Mouse (Mus musculus) intestine, embryonic 16.5 days (tissue): ENCODE data around the gene Ddi2. TPM values are rescaled to one million over a fixed set of nuclear protein-coding genes. Genes with fewer than 3 reads are reported as not detected.

ENCODE experiments used
- ATAC-seq: fragments of 200-750 bp; cut with Nextera tagmentation; 2 replicates; pipeline ENCODE4 v1.8.0; 2017; ENCODE audit warnings: moderate TSS enrichment, moderate library complexity
- H3K27ac ChIP-seq: fragments of 300-500 bp; sonication (generic); 2 replicates; pipeline ENCODE4 v1.5.1; 2014; ENCODE audit warnings: mild to moderate bottlenecking, low read length
- H3K27me3 ChIP-seq: fragments of 300-500 bp; sonication (generic); replicated peaks from 2 replicates; pipeline ENCODE4 v1.6.1; 2014; ENCODE audit warnings: low read length, control low read depth, mixed read lengths; ENCODE audit not compliant: control insufficient read depth, insufficient read depth
- H3K36me3 ChIP-seq: fragments of 300-500 bp; sonication (generic); 2 replicates; pipeline ENCODE4 v1.6.1; 2014; ENCODE audit warnings: low read length, control low read depth; ENCODE audit not compliant: control insufficient read depth, insufficient read depth
- H3K4me1 ChIP-seq: fragments of 300-500 bp; sonication (generic); 2 replicates; pipeline ENCODE4 v1.6.1; 2014; ENCODE audit warnings: low read length, control low read depth, mixed read lengths; ENCODE audit not compliant: control insufficient read depth, insufficient read depth
- H3K4me2 ChIP-seq: fragments of 300-500 bp; sonication (generic); 2 replicates; pipeline ENCODE4 v1.6.1; 2014; ENCODE audit warnings: low read depth, low read length, control low read depth
- H3K4me3 ChIP-seq: fragments of 300-500 bp; sonication (generic); 2 replicates; pipeline ENCODE4 v1.5.1; 2014; ENCODE audit warnings: mild to moderate bottlenecking, low read length
- H3K9ac ChIP-seq: fragments of 300-500 bp; sonication (generic); 2 replicates; pipeline ENCODE4 v1.6.1; 2014; ENCODE audit warnings: low read depth, low read length
- H3K9me3 ChIP-seq: fragments of 300-500 bp; sonication (generic); 2 replicates; pipeline ENCODE4 v1.6.1; 2016; ENCODE audit warnings: low read length, control low read depth; ENCODE audit not compliant: control insufficient read depth
- WGBS: fragments of 180-500 bp; shearing (Covaris S2); extraction: QIAGEN DNeasy Blood & Tissue Kit; methylation state at CpG from one replicate; pipeline ENCODE4 v1.1.7; 2014; 5-methylcytosine and 5-hydroxymethylcytosine counted together
- polyA plus RNA-seq: library from polyadenylated mRNA; unstranded; fragments of >200 nt; fragmentation: Nextera tagmentation; extraction: Ambion mirVana; gene quantifications from 2 replicates; pipeline ENCODE4 v1.2.1, GENCODE M21; 2015

The Ddi2 gene
- polyA plus RNA-seq, 1 experiment from 2014 or later, result 16.5 TPM

DNA sequence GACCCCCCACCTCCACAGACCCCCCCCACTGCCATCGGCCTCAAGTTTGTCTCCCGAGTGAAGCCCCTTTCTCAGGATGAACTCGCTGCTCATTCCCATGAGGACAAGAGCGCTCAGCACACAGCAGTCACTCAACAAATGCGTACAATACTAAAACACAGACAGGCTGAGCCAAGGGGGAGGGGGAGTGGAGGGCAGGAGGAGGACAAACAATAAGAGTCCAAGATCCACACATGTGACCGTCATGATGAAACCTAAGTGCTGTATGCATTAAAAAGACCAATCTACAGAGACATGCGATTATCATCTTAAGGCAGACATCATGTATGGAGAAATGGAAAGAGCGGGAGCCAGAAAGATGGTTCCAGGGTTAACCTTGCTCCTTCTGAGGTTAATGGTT is 66.3 kb downstream of the Ddi2 start:
- no peaks in the 10 kb centered on the region for H3K4me1 ChIP-seq
- WGBS, result 81% methylated on average over 8 of the region's 8 CpGs
- ATAC-seq, result no peak

GRCm38 (mm10) chr4:141655908-141656608 is 67.2 kb downstream of the Ddi2 start:
- no peaks in the 10 kb centered on the region for H3K4me1 ChIP-seq
- H3K4me3 ChIP-seq, result no peak overlapping the region
- no peaks in the 10 kb centered on the region for H3K9me3 ChIP-seq
- 84% methylated on average over 12 of the region's 12 CpGs for WGBS
- no peaks in the 10 kb centered on the region for H3K36me3 ChIP-seq
- no peak overlapping the region for H3K27ac ChIP-seq
- no peak for ATAC-seq
- H3K27me3 ChIP-seq, result no peaks in the 10 kb centered on the region
- H3K9ac ChIP-seq, result no peak overlapping the region
- no peak overlapping the region for H3K4me2 ChIP-seq

More for the DNA sequence above, 66.3 kb downstream of the Ddi2 start:
- no peaks in the 10 kb centered on the region for H3K9me3 ChIP-seq
- H3K27ac ChIP-seq, result no peak overlapping the region
- no peak overlapping the region for H3K4me3 ChIP-seq
- no peaks in the 10 kb centered on the region for H3K36me3 ChIP-seq
- no peak overlapping the region for H3K9ac ChIP-seq
- no peak overlapping the region for H3K4me2 ChIP-seq
- no peaks in the 10 kb centered on the region for H3K27me3 ChIP-seq

DNA sequence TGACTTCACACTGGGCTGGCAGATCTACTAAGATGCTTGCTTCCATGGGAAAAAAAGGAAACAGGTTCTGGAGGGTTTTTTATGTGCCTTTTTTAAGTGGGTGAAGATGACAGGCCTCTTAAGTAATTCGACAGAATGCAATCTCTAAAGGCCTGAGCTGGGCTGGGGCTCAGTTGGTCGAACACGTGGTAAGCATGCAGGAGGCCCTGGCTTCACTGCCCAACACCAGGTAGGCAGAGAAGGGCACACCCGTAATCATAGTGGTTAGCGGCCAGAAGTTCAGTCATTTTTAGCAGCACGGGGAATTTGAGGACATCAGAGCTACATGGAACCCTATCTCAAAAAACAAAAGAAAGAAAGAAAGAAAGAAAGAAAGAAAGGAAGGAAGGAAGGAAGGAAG is 68.7 kb downstream of the Ddi2 start:
- no peaks in the 10 kb centered on the region for H3K9me3 ChIP-seq
- no peaks in the 10 kb centered on the region for H3K36me3 ChIP-seq
- H3K27me3 ChIP-seq, result no peaks in the 10 kb centered on the region
- H3K4me2 ChIP-seq, result no peak overlapping the region
- no peak overlapping the region for H3K9ac ChIP-seq
- no peak for ATAC-seq
- no peak overlapping the region for H3K4me3 ChIP-seq
- H3K27ac ChIP-seq, result no peak overlapping the region
- H3K4me1 ChIP-seq, result no peaks in the 10 kb centered on the region
- 91% methylated on average over 6 of the region's 6 CpGs for WGBS

- Histone ChIP-seq H3K4me2 (no peak overlapping the region), H3K27ac (no peak overlapping the region), H3K9ac (no peak overlapping the region), H3K4me3 (no peak overlapping the region), H3K4me1 (no peaks in the 10 kb centered on the region), H3K36me3 (no peaks in the 10 kb centered on the region), H3K9me3 (no peaks in the 10 kb centered on the region), H3K27me3 (no peaks in the 10 kb centered on the region)
- ATAC-seq, result no peak
- 91% methylated on average over 13 of the region's 13 CpGs for WGBS
Observed at GRCm38 (mm10) chr4:141653813-141654212, 69.4 kb downstream of the Ddi2 start.

- H3K4me1 ChIP-seq, result no peaks in the 10 kb centered on the region
- no peak overlapping the region for H3K4me2 ChIP-seq
- no peaks in the 10 kb centered on the region for H3K9me3 ChIP-seq
- H3K9ac ChIP-seq, result no peak overlapping the region
- no peak for ATAC-seq
- no peaks in the 10 kb centered on the region for H3K27me3 ChIP-seq
- H3K27ac ChIP-seq, result no peak overlapping the region
- no peaks in the 10 kb centered on the region for H3K36me3 ChIP-seq
- 90% methylated on average over 8 of the region's 8 CpGs for WGBS
- H3K4me3 ChIP-seq, result no peak overlapping the region
Observed at GRCm38 (mm10) chr4:141653044-141653443, 70.2 kb downstream of the Ddi2 start.

DNA sequence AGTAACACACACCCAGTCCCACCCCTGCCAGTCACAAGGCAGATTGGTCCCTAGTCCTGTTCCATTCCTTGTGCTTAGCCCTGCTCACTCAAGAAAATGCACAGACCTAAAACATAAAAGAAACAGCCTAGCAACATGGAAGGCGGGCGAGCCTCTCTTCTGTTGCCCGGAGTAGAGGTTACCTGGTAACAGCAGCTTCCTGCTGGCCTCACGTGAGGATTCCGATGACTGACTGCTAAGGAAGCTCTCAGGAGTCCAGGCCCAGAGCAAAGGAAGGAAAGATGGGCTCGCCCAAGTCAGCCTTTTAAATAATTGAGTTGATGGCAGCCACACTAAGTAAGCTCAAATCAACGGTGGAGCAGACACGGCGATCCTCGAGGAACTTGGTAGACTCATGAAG is 71.3 kb downstream of the Ddi2 start:
- no peak overlapping the region for H3K27ac ChIP-seq
- peak; percentile 3; the same call in 1 of the 2 replicates for ATAC-seq

DNA sequence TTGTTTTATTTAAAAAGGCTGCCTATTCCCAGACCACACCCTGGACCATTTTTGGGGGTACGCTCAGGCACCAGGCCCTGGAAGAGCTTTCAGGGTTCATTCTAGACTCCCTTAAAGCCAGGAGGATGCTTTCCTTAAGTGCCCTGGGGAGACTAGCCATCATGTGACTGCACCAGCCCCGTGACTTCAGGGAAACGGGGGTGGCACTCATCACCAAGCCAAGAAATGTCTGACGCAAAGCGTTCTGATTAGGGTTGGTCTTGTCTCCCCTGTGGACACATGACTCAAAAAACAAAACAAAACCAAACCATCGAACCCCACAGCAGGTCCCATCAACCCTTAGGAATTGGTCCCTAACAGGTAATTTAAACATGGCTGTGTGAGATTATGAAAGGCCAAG is 71.9 kb downstream of the Ddi2 start:
- H3K27ac ChIP-seq, result no peak overlapping the region
- H3K9me3 ChIP-seq, result no peaks in the 10 kb centered on the region
- no peak for ATAC-seq
- no peaks in the 10 kb centered on the region for H3K4me1 ChIP-seq
- H3K27me3 ChIP-seq, result no peaks in the 10 kb centered on the region
- no peak overlapping the region for H3K9ac ChIP-seq
- no peak overlapping the region for H3K4me3 ChIP-seq
- no peak overlapping the region for H3K4me2 ChIP-seq
- no peaks in the 10 kb centered on the region for H3K36me3 ChIP-seq
- WGBS, result 91% methylated on average over 6 of the region's 6 CpGs

More for the DNA sequence above, 71.3 kb downstream of the Ddi2 start:
- Histone ChIP-seq H3K9me3 (no peaks in the 10 kb centered on the region), H3K9ac (no peak overlapping the region), H3K36me3 (no peaks in the 10 kb centered on the region), H3K4me2 (no peak overlapping the region), H3K4me3 (no peak overlapping the region), H3K27me3 (no peaks in the 10 kb centered on the region), H3K4me1 (no peaks in the 10 kb centered on the region)
- 83% methylated on average over 10 of the region's 10 CpGs for WGBS

- no peak for ATAC-seq
- no peaks in the 10 kb centered on the region for H3K36me3 ChIP-seq
- no peak overlapping the region for H3K27ac ChIP-seq
- H3K9me3 ChIP-seq, result no peaks in the 10 kb centered on the region
- H3K4me1 ChIP-seq, result peaks cover 1% of the 10 kb centered on the region; the same call in 1 of the 2 replicates
- H3K4me3 ChIP-seq, result no peak overlapping the region
- H3K27me3 ChIP-seq, result no peaks in the 10 kb centered on the region
- H3K9ac ChIP-seq, result no peak overlapping the region
- 76% methylated on average over 6 of the region's 6 CpGs for WGBS
- no peak overlapping the region for H3K4me2 ChIP-seq
Observed at GRCm38 (mm10) chr4:141649244-141649643, 74.0 kb downstream of the Ddi2 start.

DNA sequence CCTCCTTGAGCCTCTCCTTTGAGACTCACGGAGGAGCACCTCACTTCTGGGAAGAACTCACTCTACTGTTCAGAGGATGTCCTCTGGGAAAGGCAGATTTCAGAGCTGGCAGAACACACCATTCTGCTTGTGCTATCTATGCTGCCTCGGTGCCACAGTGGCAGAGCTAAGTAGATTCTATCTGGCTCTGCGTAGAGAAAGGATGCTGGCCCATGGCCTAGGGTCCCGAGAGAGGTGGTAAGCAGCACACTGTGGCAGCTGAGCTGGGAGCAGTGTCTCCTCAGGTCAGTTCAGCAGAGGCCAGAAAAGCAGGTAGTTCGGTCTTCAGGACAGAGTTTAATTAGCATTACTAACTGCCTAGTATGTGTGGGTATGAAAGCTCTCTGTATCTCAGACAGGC is 75.0 kb downstream of the Ddi2 start:
- Histone ChIP-seq H3K27ac (no peak overlapping the region), H3K4me2 (no peak overlapping the region), H3K27me3 (no peaks in the 10 kb centered on the region), H3K4me3 (no peak overlapping the region), H3K9me3 (no peaks in the 10 kb centered on the region), H3K9ac (no peak overlapping the region), H3K36me3 (no peaks in the 10 kb centered on the region), H3K4me1 (peaks cover 11% of the 10 kb centered on the region)
- WGBS, result 91% methylated on average over 5 of the region's 5 CpGs
- no peak for ATAC-seq

- no peak overlapping the region for H3K4me2 ChIP-seq
- H3K9ac ChIP-seq, result no peak overlapping the region
- no peaks in the 10 kb centered on the region for H3K9me3 ChIP-seq
- H3K27me3 ChIP-seq, result no peaks in the 10 kb centered on the region
- ATAC-seq, result no peak
- H3K27ac ChIP-seq, result no peak overlapping the region
- H3K4me1 ChIP-seq, result peaks cover 19% of the 10 kb centered on the region
- WGBS, result 87% methylated on average over 3 of the region's 3 CpGs
- no peaks in the 10 kb centered on the region for H3K36me3 ChIP-seq
- no peak overlapping the region for H3K4me3 ChIP-seq
Observed at GRCm38 (mm10) chr4:141647187-141647586, 76.0 kb downstream of the Ddi2 start.
